13 mouse cellular contexts compared by ENCODE assay signal in genomic region chr2:29451368-29451999, GRCm38 (mm10).
DNase-seq lines count a peak whose midpoint lies in the region; ATAC-seq and TF ChIP-seq lines count a peak whose summit lies in the region.
"Had no signal": no experiment of that assay in that cellular context is flagged by ENCODE, and none has a peak within 500 bp of the region (broad histone marks: within the 10 kb centered on the region; RNA-seq: fewer than 3 reads in every experiment).

No protein-coding gene starts in this region.

- H3K9me3 ChIP-seq in embryonic facial prominence, embryonic 14.5 days (ENCODE audit: control insufficient read depth, low read length), result no peaks in the 10 kb centered on the region
- H3K9me3 ChIP-seq in embryonic facial prominence, embryonic 10.5 days, result no peaks in the 10 kb centered on the region
- H3K9me3 ChIP-seq in lung, embryonic 14.5 days (ENCODE audit: low read depth, low read length), result no peaks in the 10 kb centered on the region
- H3K9me3 ChIP-seq in hindbrain, embryonic 14.5 days (ENCODE audit: control insufficient read depth, low read length), result no peaks in the 10 kb centered on the region
- H3K9me3 ChIP-seq: limb, embryonic 12.5 days; neural tube, embryonic 12.5 days had no signal

- TF ChIP-seq POLR2A in lung, adult 2 months (IDR thresholded peaks at IDR 0.05; ENCODE audit: borderline replicate concordance, extremely low read depth, low read depth, low read length), result no peak
- no peak for TF ChIP-seq POLR2A in thymus, adult 2 months (IDR thresholded peaks at IDR 0.05; ENCODE audit: control insufficient read depth, extremely low read depth, insufficient read depth, low read length, poor library complexity)

- H3K4me2 ChIP-seq in embryonic facial prominence, embryonic 14.5 days (ENCODE audit: low read depth, low read length), result no peak overlapping the region
- H3K4me2 ChIP-seq in lung, embryonic 14.5 days, result no peak overlapping the region
- H3K4me2 ChIP-seq in hindbrain, embryonic 14.5 days (replicated peaks), result no peak overlapping the region
- H3K4me2 ChIP-seq: limb, embryonic 12.5 days; neural tube, embryonic 12.5 days had no signal

- H3K9ac ChIP-seq in embryonic facial prominence, embryonic 14.5 days (ENCODE audit: low read depth, low read length), result no peak overlapping the region
- no peak overlapping the region for H3K9ac ChIP-seq in lung, embryonic 14.5 days
- no peak overlapping the region for H3K9ac ChIP-seq in hindbrain, embryonic 14.5 days
- H3K9ac ChIP-seq: limb, embryonic 12.5 days; neural tube, embryonic 12.5 days had no signal

- peaks cover 3% of the 10 kb centered on the region for H3K4me1 ChIP-seq in embryonic facial prominence, embryonic 14.5 days (ENCODE audit: control insufficient read depth, insufficient read depth, low read length)
- H3K4me1 ChIP-seq in embryonic facial prominence, embryonic 10.5 days, result peaks cover 24% of the 10 kb centered on the region
- H3K4me1 ChIP-seq in lung, embryonic 14.5 days (ENCODE audit: insufficient read depth), result 0 out of 2 replicates have a peak, but pooled peaks cover 3% of the 10 kb centered on the region
- H3K4me1 ChIP-seq in lung, adult 2 months (ENCODE audit: control insufficient read depth, insufficient read depth, low read length), result peaks cover 12% of the 10 kb centered on the region
- H3K4me1 ChIP-seq in hindbrain, embryonic 14.5 days (replicated peaks; ENCODE audit: control insufficient read depth, insufficient read depth, low read length), result peaks cover 10% of the 10 kb centered on the region; the same call in 1 of the 2 replicates
- no peaks in the 10 kb centered on the region for H3K4me1 ChIP-seq in thymus, adult 2 months (replicated peaks; ENCODE audit: control insufficient read depth, insufficient read depth, low read length)

- no peaks in the 10 kb centered on the region for H3K27me3 ChIP-seq in embryonic facial prominence, embryonic 14.5 days (replicated peaks; ENCODE audit: control insufficient read depth, insufficient read depth, low read length)
- no peaks in the 10 kb centered on the region for H3K27me3 ChIP-seq in embryonic facial prominence, embryonic 10.5 days (replicated peaks; ENCODE audit: low read depth, poor library complexity, severe bottlenecking)
- H3K27me3 ChIP-seq in lung, embryonic 14.5 days (ENCODE audit: insufficient read depth, low read length), result no peaks in the 10 kb centered on the region
- no peaks in the 10 kb centered on the region for H3K27me3 ChIP-seq in hindbrain, embryonic 14.5 days (ENCODE audit: control insufficient read depth, insufficient read depth, low read length)
- no peaks in the 10 kb centered on the region for H3K27me3 ChIP-seq in thymus, adult 2 months (ENCODE audit: control insufficient read depth, insufficient read depth, low read length)
- H3K27me3 ChIP-seq: limb, embryonic 12.5 days; neural tube, embryonic 12.5 days had no signal

- ATAC-seq in embryonic facial prominence, embryonic 14.5 days (ENCODE audit: low read depth), result no peak
- peak; percentile 58; the same call in 1 of the 2 replicates for ATAC-seq in lung, embryonic 14.5 days (ENCODE audit: insufficient read depth)
- no peak for ATAC-seq in hindbrain, embryonic 14.5 days (ENCODE audit: low FRiP score)

- no peaks in the 10 kb centered on the region for H3K36me3 ChIP-seq in embryonic facial prominence, embryonic 14.5 days (ENCODE audit: control insufficient read depth, insufficient read depth, low read length)
- no peaks in the 10 kb centered on the region for H3K36me3 ChIP-seq in embryonic facial prominence, embryonic 10.5 days (replicated peaks)
- no peaks in the 10 kb centered on the region for H3K36me3 ChIP-seq in lung, embryonic 14.5 days (ENCODE audit: insufficient read depth)
- no peaks in the 10 kb centered on the region for H3K36me3 ChIP-seq in hindbrain, embryonic 14.5 days (replicated peaks; ENCODE audit: control insufficient read depth, insufficient read depth)
- no peaks in the 10 kb centered on the region for H3K36me3 ChIP-seq in thymus, adult 2 months (ENCODE audit: control insufficient read depth, insufficient read depth, low read length)
- H3K36me3 ChIP-seq: limb, embryonic 12.5 days; neural tube, embryonic 12.5 days had no signal

- peak; percentile 19 for DNase-seq in embryonic facial prominence, embryonic 14.5 days (ENCODE audit: low spot score)
- no peak for DNase-seq in embryonic facial prominence, embryonic 10.5 days (ENCODE audit: low spot score)
- peak; percentile 73 for DNase-seq in lung, embryonic 14.5 days
- DNase-seq in lung, adult 2 months, result no peak
- DNase-seq in hindbrain, embryonic 14.5 days (ENCODE audit: low spot score), result peak; percentile 55
- peak; percentile 26 for DNase-seq in lung, postnatal 36 days
- no peak for DNase-seq in thymus, adult 2 months
- no peak for DNase-seq in gastrocnemius, postnatal 25 days
- DNase-seq: heart, adult 2 months; heart, postnatal 4 days had no signal

- no peak for TF ChIP-seq CTCF in lung, embryonic 14.5 days (IDR thresholded peaks at IDR 0.05; ENCODE audit: low read depth)
- TF ChIP-seq CTCF in lung, adult 2 months (IDR thresholded peaks at IDR 0.05; ENCODE audit: insufficient read depth, low read length), result no peak
- no peak for TF ChIP-seq CTCF in thymus, adult 2 months (IDR thresholded peaks at IDR 0.05; ENCODE audit: borderline replicate concordance, control insufficient read depth, extremely low read depth, insufficient read depth, low read length, poor library complexity)

- WGBS in embryonic facial prominence, embryonic 14.5 days, result 72% methylated on average over 14 of the region's 14 CpGs
- WGBS in embryonic facial prominence, embryonic 10.5 days, result 82% methylated on average over 14 of the region's 14 CpGs
- WGBS in lung, embryonic 14.5 days, result 48% methylated on average over 14 of the region's 14 CpGs
- WGBS in lung, adult 2 months, result 46% methylated on average over 14 of the region's 14 CpGs
- WGBS in hindbrain, embryonic 14.5 days, result 53% methylated on average over 13 of the region's 14 CpGs
- 95% methylated on average over 14 of the region's 14 CpGs for WGBS in thymus, adult 2 months

- H3K27ac ChIP-seq in embryonic facial prominence, embryonic 14.5 days (replicated peaks; ENCODE audit: low read depth, low read length), result no peak overlapping the region
- no peak overlapping the region for H3K27ac ChIP-seq in embryonic facial prominence, embryonic 10.5 days (replicated peaks)
- H3K27ac ChIP-seq in lung, embryonic 14.5 days (ENCODE audit: low read depth), result no peak overlapping the region
- no peak overlapping the region for H3K27ac ChIP-seq in hindbrain, embryonic 14.5 days
- no peak overlapping the region for H3K27ac ChIP-seq in thymus, adult 2 months (ENCODE audit: control insufficient read depth, insufficient read depth, low read length)
- H3K27ac ChIP-seq: heart, adult 2 months; kidney, postnatal 0 days; limb, embryonic 12.5 days; neural tube, embryonic 12.5 days had no signal

- H3K4me3 ChIP-seq in embryonic facial prominence, embryonic 14.5 days (ENCODE audit: low read depth, low read length), result no peak overlapping the region
- no peak overlapping the region for H3K4me3 ChIP-seq in embryonic facial prominence, embryonic 10.5 days
- no peak overlapping the region for H3K4me3 ChIP-seq in lung, embryonic 14.5 days (ENCODE audit: low read depth, low read length)
- H3K4me3 ChIP-seq in lung, adult 2 months (replicated peaks; ENCODE audit: extremely low read depth, low read depth, low read length), result no peak overlapping the region
- no peak overlapping the region for H3K4me3 ChIP-seq in hindbrain, embryonic 14.5 days (replicated peaks; ENCODE audit: low read length)
- no peak overlapping the region for H3K4me3 ChIP-seq in thymus, adult 2 months (ENCODE audit: control insufficient read depth, insufficient read depth, low read length)
- H3K4me3 ChIP-seq: heart, adult 2 months; limb, embryonic 12.5 days; neural tube, embryonic 12.5 days had no signal

Comparison
In these comparisons a context has a peak if more than half of its experiments do, and no peak if none do; other contexts are left out.
1. DNase-seq: peak in embryonic facial prominence, embryonic 14.5 days (single experiment), lung, embryonic 14.5 days (single experiment), hindbrain, embryonic 14.5 days (single experiment) and lung, postnatal 36 days (single experiment); none in embryonic facial prominence, embryonic 10.5 days (single experiment), lung, adult 2 months (single experiment), thymus, adult 2 months (single experiment) and gastrocnemius, postnatal 25 days (single experiment).